Mouse (Mus musculus) embryonic fibroblast, embryonic 13.5 days (primary cell): ENCODE data around the gene Gan. TPM values are rescaled to one million over a fixed set of nuclear protein-coding genes. Genes with fewer than 3 reads are reported as not detected.

Experiments used
- H3K27ac ChIP-seq: 2 replicates; pipeline ENCODE4 v1.5.1; 2012; ENCODE audit warnings: low read length, control low read depth, inconsistent platforms; ENCODE audit not compliant: insufficient read depth
- H3K4me1 ChIP-seq: 2 replicates; pipeline ENCODE4 v1.6.1; 2011; ENCODE audit warnings: low read length; ENCODE audit not compliant: control insufficient read depth, insufficient read depth
- H3K4me3 ChIP-seq: 2 replicates; pipeline ENCODE4 v1.5.1; 2011; ENCODE audit warnings: mild to moderate bottlenecking, control low read depth, low read length; ENCODE audit not compliant: insufficient read depth
- CTCF ChIP-seq: IDR thresholded peaks from 2 replicates; pipeline ENCODE4 v1.5.1; 2011; ENCODE audit warnings: mild to moderate bottlenecking, control low read depth, low read length, moderate library complexity, borderline replicate concordance; ENCODE audit not compliant: insufficient read depth
- POLR2A ChIP-seq: IDR thresholded peaks from 2 replicates; pipeline ENCODE4 v1.6.1; 2011; ENCODE audit warnings: low read depth, mild to moderate bottlenecking, control low read depth, low read length, moderate library complexity
- polyA plus RNA-seq: library from polyadenylated mRNA; stranded (reverse); fragments of >200 nt; gene quantifications from 2 replicates; pipeline ENCODE4 v1.2.4, GENCODE M21; 2011; ENCODE audit warnings: low read depth; ENCODE audit not compliant: missing spikeins, insufficient read length

Gene Gan
- polyA plus RNA-seq, 1 experiment: 12.0 TPM

DNA sequence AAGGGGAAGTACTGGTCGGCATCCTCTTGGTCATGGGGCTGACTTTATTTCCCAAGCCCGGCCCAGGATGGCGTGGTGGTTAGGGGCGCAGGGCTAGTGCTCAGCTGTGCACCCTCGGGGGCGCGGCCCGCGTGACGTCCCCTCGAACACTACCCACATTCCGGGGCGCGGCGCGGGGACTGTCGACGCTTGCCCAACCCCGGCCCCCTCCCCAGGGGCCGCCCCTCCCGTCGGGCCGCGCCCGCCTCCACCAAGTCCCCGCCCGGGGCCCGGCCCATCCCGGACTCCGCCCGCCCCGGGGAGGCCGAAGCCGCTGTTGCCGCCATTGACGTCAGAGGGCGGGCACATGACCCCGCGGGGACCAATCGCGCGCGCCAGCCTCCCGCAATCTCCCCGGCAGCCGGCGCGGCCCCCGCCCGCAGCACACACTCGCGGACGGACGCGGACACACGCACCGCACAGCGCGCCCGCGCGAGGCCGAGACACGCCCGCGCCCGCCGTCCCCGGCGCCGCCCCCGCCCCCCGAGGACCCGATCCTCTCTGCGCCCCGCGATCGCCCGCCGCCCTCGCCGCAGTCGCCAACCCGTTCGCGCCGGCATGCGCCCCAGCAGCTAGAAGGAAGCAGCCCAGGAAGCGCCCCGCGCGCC is 98.5 kb downstream of the Gan start:
- peaks cover 7% of the 10 kb centered on the region; the same call in 1 of the 2 replicates for H3K4me1 ChIP-seq
- H3K4me3 ChIP-seq: peak overlapping the region; percentile 18
- H3K27ac ChIP-seq: no peak overlapping the region; the same call in 1 of the 2 replicates
- TF ChIP-seq CTCF (no peak), POLR2A (peak; percentile 57)

DNA sequence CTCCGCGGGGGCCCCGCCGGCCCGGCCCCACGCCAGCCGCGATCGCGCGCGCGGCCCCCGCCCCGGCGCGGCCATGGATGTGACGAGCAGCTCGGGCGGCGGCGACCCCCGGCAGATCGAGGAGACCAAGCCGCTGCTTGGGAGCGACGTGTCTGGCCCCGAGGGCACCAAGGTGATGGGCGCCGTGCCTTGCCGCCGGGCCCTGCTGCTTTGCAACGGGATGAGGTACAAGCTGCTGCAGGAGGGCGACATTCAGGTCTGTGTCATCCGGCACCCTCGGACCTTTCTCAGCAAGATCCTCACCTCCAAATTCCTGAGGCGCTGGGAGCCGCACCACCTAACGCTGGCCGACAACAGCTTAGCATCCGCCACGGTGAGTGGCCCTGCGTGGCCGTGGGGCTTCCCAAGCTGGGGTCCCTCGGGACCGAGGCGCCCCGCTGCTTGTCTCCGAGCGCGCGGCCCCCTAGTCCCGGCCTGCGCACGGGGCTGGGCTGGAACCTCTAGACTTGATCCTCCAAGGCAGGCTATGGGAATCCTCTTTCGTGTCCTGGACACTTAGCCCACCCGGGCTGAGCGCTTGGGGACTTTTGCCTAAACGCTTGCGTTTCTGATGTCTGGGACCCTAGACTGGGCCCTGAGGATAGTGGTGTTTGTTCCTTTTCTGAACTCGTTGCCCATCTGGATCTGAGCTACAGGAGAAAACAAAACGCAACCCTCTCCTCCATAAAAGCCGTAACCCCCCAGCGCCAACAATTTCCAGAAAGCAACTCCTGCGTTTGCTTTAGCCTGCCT is 99.3 kb downstream of the Gan start, which contains the start of gene Cmip:
Cmip (plus strand) TSS at position 36 of the 792 bp plus-strand sequence.
- Histone ChIP-seq H3K4me1 (peaks cover 7% of the 10 kb centered on the region; the same call in 1 of the 2 replicates), H3K4me3 (peak within 1 kb of the TSS; percentile 86), H3K27ac (peak within 1 kb of the TSS; percentile 79)
- TF ChIP-seq POLR2A (no peak), CTCF (no peak)

DNA sequence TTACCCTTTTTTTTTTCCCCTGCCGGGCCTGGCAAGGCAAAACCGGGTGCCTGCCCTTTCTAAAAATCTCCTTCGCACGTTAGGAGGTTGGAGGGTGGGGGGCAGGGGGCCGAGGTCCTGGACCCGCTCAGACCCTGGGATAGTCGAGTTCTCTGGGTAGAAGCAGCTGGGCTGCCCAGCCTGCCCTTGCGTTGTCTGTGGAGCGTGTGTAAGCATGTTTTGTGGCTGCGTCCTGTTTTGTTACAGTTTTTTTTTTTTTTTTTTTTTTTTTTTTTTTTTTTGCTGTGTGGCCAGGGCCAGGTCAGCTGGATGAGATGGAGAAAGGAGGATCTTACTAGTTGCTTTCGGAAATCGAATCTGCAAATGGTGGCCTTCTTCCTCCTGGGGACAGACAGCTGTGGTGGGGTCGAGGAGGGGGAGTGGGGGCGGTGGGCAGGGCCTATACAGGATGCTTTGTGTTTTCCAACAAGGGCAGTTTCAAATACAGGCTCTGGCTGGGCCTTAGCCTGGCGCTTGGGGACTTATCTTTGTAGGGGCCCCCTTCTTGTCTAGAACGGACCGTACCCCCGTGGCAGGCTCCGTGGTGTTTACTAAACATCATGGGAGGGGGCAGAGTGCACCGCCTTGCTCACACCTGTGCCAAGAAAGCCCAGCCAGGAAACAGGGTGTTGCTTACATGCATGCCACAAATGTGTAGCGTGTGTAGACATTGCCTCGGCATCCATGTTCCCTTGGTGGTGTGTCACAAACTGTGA is 100.1 kb downstream of the Gan start:
- TF ChIP-seq CTCF: no peak
- peak; percentile 59 for TF ChIP-seq POLR2A
- H3K4me3 ChIP-seq: peak overlapping the region; percentile 86
- H3K27ac ChIP-seq: peak overlapping the region; percentile 79
- peaks cover 10% of the 10 kb centered on the region for H3K4me1 ChIP-seq

DNA sequence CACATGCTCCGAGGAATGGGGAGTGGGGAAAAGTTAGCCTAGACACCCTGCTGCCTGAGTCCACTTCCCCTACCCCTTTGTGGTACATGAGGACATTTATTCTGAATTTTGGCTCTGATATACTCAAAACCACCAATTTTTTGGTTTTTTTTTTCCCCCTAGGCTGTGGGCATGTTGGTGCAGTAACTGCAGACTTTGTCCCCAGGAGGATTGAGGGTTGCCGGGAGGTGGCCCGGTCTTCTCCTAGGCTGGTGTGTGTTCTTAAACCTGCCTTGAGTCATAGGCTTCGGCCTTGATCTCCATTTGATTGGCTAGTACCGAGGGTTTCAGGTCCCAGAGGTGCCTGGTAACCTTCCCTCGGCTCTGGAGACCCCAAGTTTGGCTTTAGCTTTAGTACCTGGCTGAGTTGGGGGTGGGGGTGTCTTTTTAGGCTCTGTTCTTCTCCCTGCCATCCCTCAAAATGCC is 100.7 kb downstream of the Gan start:
- Histone ChIP-seq H3K4me1 (peaks cover 10% of the 10 kb centered on the region), H3K4me3 (peak overlapping the region; percentile 86), H3K27ac (peak overlapping the region; percentile 66)
- TF ChIP-seq CTCF (no peak), POLR2A (no peak)

DNA sequence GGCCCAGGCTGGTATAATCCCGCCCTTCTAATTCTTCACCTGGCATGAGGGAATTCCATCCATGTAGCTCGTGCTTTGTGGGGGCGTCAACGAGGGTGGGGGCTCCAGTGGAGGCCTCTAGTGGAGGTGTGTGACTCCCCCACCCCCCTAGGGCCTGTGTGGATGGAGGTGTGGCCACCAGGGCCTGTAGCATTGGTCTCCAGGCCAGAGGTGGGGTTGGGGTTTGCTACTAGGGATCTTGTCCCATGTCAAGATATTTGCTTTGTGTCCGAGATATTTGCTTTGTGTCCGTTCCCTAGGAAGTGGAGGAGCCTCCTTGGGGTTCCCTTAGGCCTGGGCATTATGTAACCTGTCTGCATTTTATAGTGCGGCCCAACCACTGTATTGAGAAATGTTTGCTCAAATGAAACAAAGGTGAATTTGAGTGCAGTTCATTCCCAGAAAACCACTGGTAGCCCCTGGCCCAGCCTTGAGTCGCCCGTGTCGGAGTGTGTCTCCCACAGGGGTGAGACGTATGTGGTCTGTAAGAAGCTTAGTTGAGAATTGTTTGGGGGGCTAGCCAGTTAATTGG is 101.6 kb downstream of the Gan start:
- TF ChIP-seq POLR2A: no peak
- no peak for TF ChIP-seq CTCF
- Histone ChIP-seq H3K27ac (peak overlapping the region; percentile 66; the same call in 1 of the 2 replicates), H3K4me3 (peak overlapping the region; percentile 86), H3K4me1 (peaks cover 10% of the 10 kb centered on the region)

DNA sequence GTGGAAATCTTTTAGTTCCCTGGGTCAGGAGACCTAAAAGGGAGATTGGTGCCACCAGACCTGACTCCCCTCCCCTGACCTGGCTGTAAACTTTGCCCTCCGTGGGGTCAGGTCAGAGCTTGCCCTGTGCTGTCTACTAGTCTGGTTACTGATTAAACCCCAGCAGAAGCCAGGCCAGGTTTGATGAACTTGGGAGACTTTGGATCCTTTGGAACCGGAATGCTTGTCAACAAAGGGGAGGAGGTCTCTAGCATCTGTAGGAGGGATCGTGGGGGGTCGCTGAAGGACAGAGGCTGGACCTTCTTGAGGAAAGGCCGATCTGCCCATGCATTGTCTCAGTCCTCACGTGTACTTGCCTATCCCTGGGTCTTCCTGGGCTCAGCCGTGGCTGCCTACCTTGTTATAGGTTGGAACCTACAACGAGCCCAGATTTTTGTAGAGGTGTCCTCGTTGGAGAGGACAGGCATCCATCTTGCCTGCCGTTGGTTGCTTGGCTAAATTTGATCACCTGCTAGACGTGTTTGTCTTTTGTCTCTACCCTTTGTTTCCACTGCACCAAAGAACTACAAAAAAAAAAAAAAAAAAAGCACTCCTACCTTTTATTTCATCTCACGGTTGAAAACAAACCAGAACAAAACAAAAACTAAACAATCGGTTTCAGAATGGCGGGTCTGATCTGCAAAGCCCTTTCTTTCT is 102.4 kb downstream of the Gan start:
- no peak overlapping the region for H3K27ac ChIP-seq
- peaks cover 10% of the 10 kb centered on the region for H3K4me1 ChIP-seq
- no peak for TF ChIP-seq POLR2A
- no peak for TF ChIP-seq CTCF
- H3K4me3 ChIP-seq: peak overlapping the region; percentile 1; the same call in 1 of the 2 replicates

DNA sequence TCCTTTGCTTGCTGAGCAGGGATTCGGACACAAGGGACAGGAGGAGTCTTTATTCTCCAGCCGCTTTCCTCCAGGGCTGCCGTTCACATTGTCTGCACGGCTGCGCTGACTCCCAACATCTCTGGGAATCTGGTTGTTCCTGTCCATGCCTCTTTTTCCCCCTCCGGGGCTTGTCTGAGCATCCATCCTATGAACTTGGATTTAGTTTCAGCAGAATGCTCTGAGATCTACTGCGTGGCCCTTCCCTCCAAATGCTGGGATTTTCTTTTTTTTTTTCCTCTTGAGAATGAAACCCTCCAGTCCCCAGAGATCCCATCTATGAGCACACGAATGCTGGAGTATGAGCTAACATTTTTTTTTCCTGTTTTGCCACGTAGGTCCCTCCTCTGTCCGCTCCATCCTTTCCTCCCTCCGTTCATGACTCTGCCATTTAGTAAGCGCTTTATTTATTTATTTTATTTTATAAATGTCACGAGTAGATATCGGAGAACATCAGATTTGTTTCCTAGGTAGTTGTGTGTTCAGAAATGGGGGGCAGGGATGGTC is 103.1 kb downstream of the Gan start:
- Histone ChIP-seq H3K4me1 (peaks cover 10% of the 10 kb centered on the region), H3K4me3 (0 out of 2 replicates have a peak overlapping the region, but pooled peaks have one; percentile 1), H3K27ac (no peak overlapping the region)
- TF ChIP-seq CTCF (no peak), POLR2A (no peak)

DNA sequence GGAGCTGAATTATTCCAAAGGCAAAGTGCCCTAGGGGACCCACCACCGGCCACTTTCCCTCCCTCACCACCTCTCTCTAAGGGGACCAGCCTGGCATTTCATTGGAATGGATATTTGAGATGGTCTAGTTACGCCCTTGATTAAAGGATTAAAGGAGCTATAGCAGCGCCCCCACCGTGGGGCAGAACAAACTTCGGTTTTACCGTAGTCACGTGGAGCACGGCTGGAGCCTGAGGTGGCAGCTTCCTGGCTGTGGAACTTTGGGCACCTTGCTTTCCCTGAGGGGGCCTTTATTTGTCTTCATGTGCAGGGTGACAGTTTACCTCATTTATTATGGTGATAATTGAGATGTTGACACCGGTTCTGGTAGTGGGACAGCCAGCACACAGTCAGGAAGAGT is 103.8 kb downstream of the Gan start:
- Histone ChIP-seq H3K4me1 (peaks cover 10% of the 10 kb centered on the region), H3K27ac (no peak overlapping the region), H3K4me3 (no peak overlapping the region)
- TF ChIP-seq POLR2A (no peak), CTCF (no peak)

DNA sequence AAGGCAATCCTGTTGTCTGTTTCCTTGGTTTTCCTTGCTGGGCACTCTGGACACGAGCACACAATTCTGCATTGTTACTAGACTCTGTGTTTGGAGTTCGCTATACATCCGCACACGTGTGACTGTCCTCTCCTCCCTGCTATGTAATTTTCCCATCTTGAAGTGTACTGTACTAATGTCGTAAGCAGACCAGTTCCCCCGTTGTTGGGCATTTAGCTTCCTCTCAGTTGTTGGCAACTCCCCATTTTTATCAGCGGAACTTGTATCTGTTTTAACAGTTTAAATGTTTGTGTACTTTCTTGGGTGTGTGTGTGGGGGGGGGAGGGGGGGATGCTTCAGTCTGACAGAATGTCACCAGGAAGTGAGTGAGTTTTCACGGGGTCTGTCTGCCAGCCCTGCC is 104.8 kb downstream of the Gan start:
- H3K27ac ChIP-seq: no peak overlapping the region
- no peak for TF ChIP-seq POLR2A
- TF ChIP-seq CTCF: no peak
- peaks cover 10% of the 10 kb centered on the region for H3K4me1 ChIP-seq
- no peak overlapping the region for H3K4me3 ChIP-seq
